Mouse (Mus musculus) mouse trophoblast stem cell (cell line): ENCODE results near the gene Pnma1.
"Not testable (repeated sequence)": the region's sequence is repeated elsewhere in the genome, so short reads cannot be mapped to it uniquely, and the experiment has no call there.

Experiments
- in situ Hi-C, 2 experiments: fragments of 300-500 bp; cut with MseI, MboI; formaldehyde crosslinking; loops; 2 replicates in 1 of 2; 3 replicates in 1 of 2; pipeline ENCODE4 v1.15.1; 2025

The Pnma1 gene

GRCm38 (mm10) chr12:84107692-84108091, 40.6 kb downstream of the Pnma1 start:
- in situ Hi-C loops, result no loop called here

- in situ Hi-C loops, result no loop called here
These were observed 41.3 kb downstream of the Pnma1 start for GRCm38 (mm10) chr12:84107012-84107411.

GRCm38 (mm10) chr12:84101493-84101845, 46.8 kb downstream of the Pnma1 start:
- in situ Hi-C loops, result no loop called here

GRCm38 (mm10) chr12:84100604-84101492, 47.4 kb downstream of the Pnma1 start, which contains the start of gene Acot6:
Gene Acot6 (plus strand): TSS chr12:84100654.
- in situ Hi-C loops, result not testable (repeated sequence)

- in situ Hi-C loops, result no loop called here
These were observed 48.2 kb downstream of the Pnma1 start for GRCm38 (mm10) chr12:84100071-84100470.

GRCm38 (mm10) chr12:84099605-84100004, 48.7 kb downstream of the Pnma1 start:
- in situ Hi-C loops, result no loop called here
